Mouse (Mus musculus): ENCODE measurements around the gene Pate2.
A peak's percentile ranks its signal among the peaks of the same experiment; 100 is the strongest.

Pate2 gene

GRCm38 (mm10) chr9:35559009-35559890, 10.8 kb upstream of the Pate2 start:
- 0 out of 2 replicates have a peak, but pooled peaks cover 6% of the 10 kb centered on the region for H3K9me3 ChIP-seq (ENCODE audit: low read length)
- peaks cover 32% of the 10 kb centered on the region for H3K27me3 ChIP-seq (ENCODE audit: insufficient read depth, low read length)
- peak overlapping the region; percentile 93 for H3K4me3 ChIP-seq (replicated peaks; ENCODE audit: low read length)
- peaks cover 48% of the 10 kb centered on the region for H3K4me1 ChIP-seq (replicated peaks; ENCODE audit: low read depth, low read length)
- peaks cover 41% of the 10 kb centered on the region for H3K36me3 ChIP-seq (ENCODE audit: insufficient read depth, low read length)
- no peak for TF ChIP-seq CTCF (conservative IDR thresholded peaks at IDR 0.05; ENCODE audit: low read length)
- TF ChIP-seq NANOG (IDR thresholded peaks at IDR 0.05; ENCODE audit: borderline replicate concordance, low read length) = no peak
- TF ChIP-seq POU5F1 (IDR thresholded peaks at IDR 0.05; ENCODE audit: borderline replicate concordance, low read length) = no peak

DNA sequence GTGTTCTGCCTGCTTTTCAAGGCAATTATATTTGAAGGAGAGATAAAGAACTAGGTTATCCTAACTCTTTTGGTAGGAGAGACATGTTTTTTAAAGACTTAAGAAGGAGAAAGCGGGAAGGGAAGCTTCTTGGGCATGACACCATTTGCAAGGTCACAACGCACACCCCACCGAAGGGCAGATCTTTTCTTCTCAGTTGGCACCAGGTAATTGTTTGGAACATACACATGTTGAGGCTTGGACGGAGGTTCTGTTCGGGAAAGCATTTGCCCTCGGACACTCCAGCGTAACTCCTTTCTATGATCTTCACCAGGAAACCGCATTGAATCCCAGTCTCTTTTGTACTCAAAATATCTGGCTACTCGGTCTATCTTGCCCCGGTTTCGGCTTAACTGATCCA, 9.0 kb upstream of the Pate2 start:
- no peak for TF ChIP-seq CTCF (conservative IDR thresholded peaks at IDR 0.05; ENCODE audit: low read length)
- no peak for TF ChIP-seq NANOG (IDR thresholded peaks at IDR 0.05; ENCODE audit: borderline replicate concordance, low read length)
- TF ChIP-seq POU5F1 (IDR thresholded peaks at IDR 0.05; ENCODE audit: borderline replicate concordance, low read length) = no peak
- Histone ChIP-seq H3K9me3 (ENCODE audit: low read length) (0 out of 2 replicates have a peak, but pooled peaks cover 6% of the 10 kb centered on the region), H3K27me3 (ENCODE audit: insufficient read depth, low read length) (peaks cover 25% of the 10 kb centered on the region), H3K36me3 (ENCODE audit: insufficient read depth, low read length) (peaks cover 59% of the 10 kb centered on the region), H3K4me3 (replicated peaks; ENCODE audit: low read length) (peak overlapping the region; percentile 17; the same call in 1 of the 2 replicates), H3K4me1 (replicated peaks; ENCODE audit: low read depth, low read length) (peaks cover 62% of the 10 kb centered on the region)

- peaks cover 66% of the 10 kb centered on the region for H3K4me1 ChIP-seq (replicated peaks; ENCODE audit: low read depth, low read length)
- 0 out of 2 replicates have a peak overlapping the region, but pooled peaks have one; percentile 17 for H3K4me3 ChIP-seq (replicated peaks; ENCODE audit: low read length)
- H3K36me3 ChIP-seq (ENCODE audit: insufficient read depth, low read length) = peaks cover 64% of the 10 kb centered on the region
- H3K9me3 ChIP-seq (ENCODE audit: low read length) = 0 out of 2 replicates have a peak, but pooled peaks cover 6% of the 10 kb centered on the region
- peaks cover 22% of the 10 kb centered on the region for H3K27me3 ChIP-seq (ENCODE audit: insufficient read depth, low read length)
- no peak for TF ChIP-seq NANOG (IDR thresholded peaks at IDR 0.05; ENCODE audit: borderline replicate concordance, low read length)
- no peak for TF ChIP-seq POU5F1 (IDR thresholded peaks at IDR 0.05; ENCODE audit: borderline replicate concordance, low read length)
- no peak for TF ChIP-seq CTCF (conservative IDR thresholded peaks at IDR 0.05; ENCODE audit: low read length)
Observed at GRCm38 (mm10) chr9:35561583-35561982, 8.5 kb upstream of the Pate2 start.

DNA sequence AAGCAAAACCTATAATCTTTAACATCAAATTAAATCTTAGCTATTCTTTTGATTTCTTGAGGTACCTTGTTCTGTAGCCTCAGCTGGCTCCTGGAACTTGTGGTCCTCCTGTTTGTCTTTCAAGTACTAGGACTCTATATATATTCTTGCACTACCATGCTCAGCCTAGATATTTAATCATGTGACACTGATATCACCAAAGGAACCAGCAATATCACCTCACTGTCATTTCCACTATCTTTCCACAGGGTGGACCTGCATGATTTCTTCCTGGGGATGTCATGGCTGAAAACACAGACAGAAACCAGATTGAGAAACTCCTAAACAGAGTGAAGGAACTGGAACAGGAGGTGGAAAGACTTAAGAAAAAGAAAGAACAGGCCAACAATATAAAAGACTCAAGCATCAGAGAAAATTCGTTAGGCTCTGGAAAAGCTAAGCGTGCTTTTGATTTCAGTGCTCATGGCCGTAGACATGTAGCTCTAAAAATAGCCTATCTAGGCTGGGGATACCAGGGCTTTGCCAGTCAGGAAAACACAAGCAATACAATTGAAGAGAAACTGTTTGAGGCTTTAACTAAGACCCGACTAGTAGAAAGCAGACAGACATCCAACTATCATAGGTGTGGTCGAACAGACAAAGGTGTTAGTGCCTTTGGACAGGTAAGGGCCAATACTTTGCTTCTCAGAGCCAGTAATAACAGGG, 5.4 kb upstream of the Pate2 start:
- peaks cover 84% of the 10 kb centered on the region for H3K36me3 ChIP-seq (ENCODE audit: insufficient read depth, low read length)
- H3K4me1 ChIP-seq (replicated peaks; ENCODE audit: low read depth, low read length) = peaks cover 78% of the 10 kb centered on the region
- TF ChIP-seq POU5F1 (IDR thresholded peaks at IDR 0.05; ENCODE audit: borderline replicate concordance, low read length) (no peak), NANOG (IDR thresholded peaks at IDR 0.05; ENCODE audit: borderline replicate concordance, low read length) (no peak), CTCF (conservative IDR thresholded peaks at IDR 0.05; ENCODE audit: low read length) (no peak)
- no peaks in the 10 kb centered on the region for H3K27me3 ChIP-seq (ENCODE audit: insufficient read depth, low read length)
- H3K9me3 ChIP-seq (ENCODE audit: low read length) = no peaks in the 10 kb centered on the region
- H3K4me3 ChIP-seq (replicated peaks; ENCODE audit: low read length) = no peak overlapping the region

DNA sequence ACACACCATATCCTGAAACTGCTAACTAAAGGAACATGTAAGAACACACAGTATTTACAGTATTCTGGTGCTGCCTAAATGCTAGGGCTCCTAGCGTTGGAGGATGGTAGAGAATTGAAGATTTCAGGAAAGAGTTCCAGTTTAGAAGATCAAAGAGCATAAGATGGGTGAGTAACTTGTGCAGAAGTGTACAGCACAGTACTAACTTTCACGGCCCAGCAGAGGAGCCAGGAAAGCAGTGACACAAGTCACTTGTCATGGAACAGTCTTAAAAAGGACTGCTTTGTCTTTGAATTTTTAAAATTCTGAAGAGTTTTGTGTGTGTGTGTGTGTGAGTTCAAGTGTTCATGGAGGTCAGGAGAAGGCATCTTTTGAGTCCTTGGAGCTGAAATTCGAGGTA, 2.1 kb upstream of the Pate2 start:
- TF ChIP-seq NANOG (IDR thresholded peaks at IDR 0.05; ENCODE audit: borderline replicate concordance, low read length) (no peak), CTCF (conservative IDR thresholded peaks at IDR 0.05; ENCODE audit: low read length) (no peak), POU5F1 (IDR thresholded peaks at IDR 0.05; ENCODE audit: borderline replicate concordance, low read length) (no peak)
- Histone ChIP-seq H3K9me3 (ENCODE audit: low read length) (no peaks in the 10 kb centered on the region), H3K27me3 (ENCODE audit: insufficient read depth, low read length) (no peaks in the 10 kb centered on the region), H3K4me3 (replicated peaks; ENCODE audit: low read length) (no peak overlapping the region), H3K36me3 (ENCODE audit: insufficient read depth, low read length) (peaks cover 56% of the 10 kb centered on the region), H3K4me1 (replicated peaks; ENCODE audit: low read depth, low read length) (peaks cover 58% of the 10 kb centered on the region)

- peak overlapping the region; percentile 92 for H3K4me3 ChIP-seq (replicated peaks; ENCODE audit: low read length)
- H3K27me3 ChIP-seq (ENCODE audit: insufficient read depth, low read length) = peaks cover 8% of the 10 kb centered on the region; the same call in 1 of the 2 replicates
- peaks cover 52% of the 10 kb centered on the region for H3K4me1 ChIP-seq (replicated peaks; ENCODE audit: low read depth, low read length)
- TF ChIP-seq NANOG (IDR thresholded peaks at IDR 0.05; ENCODE audit: borderline replicate concordance, low read length) (no peak), CTCF (conservative IDR thresholded peaks at IDR 0.05; ENCODE audit: low read length) (no peak), POU5F1 (IDR thresholded peaks at IDR 0.05; ENCODE audit: borderline replicate concordance, low read length) (no peak)
- peaks cover 30% of the 10 kb centered on the region for H3K36me3 ChIP-seq (ENCODE audit: insufficient read depth, low read length)
- H3K9me3 ChIP-seq (ENCODE audit: low read length) = no peaks in the 10 kb centered on the region
Observed at GRCm38 (mm10) chr9:35570663-35571062, 579 bp downstream of the Pate2 start.

DNA sequence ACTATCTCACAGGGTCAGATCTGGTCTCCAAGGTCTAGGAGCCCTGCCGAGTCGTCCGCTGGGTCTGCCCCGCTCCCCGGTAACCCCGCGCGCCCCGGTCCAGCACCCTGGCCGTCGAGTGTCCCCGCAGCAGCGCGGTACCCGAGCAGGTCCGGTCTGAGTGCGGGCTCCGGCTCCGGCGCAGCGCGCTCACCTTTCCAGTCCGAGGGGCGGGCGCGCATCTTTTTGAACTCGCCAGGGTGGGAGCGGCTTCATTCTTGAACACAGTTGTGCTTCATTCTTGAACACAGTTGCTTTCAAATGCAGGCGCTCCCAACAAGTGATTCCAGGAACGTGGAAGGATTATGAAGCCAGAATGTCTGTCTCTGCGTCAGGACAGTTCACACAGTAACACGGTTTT, 4.3 kb downstream of the Pate2 start:
- TF ChIP-seq POU5F1 (IDR thresholded peaks at IDR 0.05; ENCODE audit: borderline replicate concordance, low read length) (no peak), CTCF (conservative IDR thresholded peaks at IDR 0.05; ENCODE audit: low read length) (no peak), NANOG (IDR thresholded peaks at IDR 0.05; ENCODE audit: borderline replicate concordance, low read length) (no peak)
- Histone ChIP-seq H3K4me1 (replicated peaks; ENCODE audit: low read depth, low read length) (peaks cover 20% of the 10 kb centered on the region), H3K27me3 (ENCODE audit: insufficient read depth, low read length) (peaks cover 8% of the 10 kb centered on the region; the same call in 1 of the 2 replicates), H3K36me3 (ENCODE audit: insufficient read depth, low read length) (no peaks in the 10 kb centered on the region), H3K4me3 (replicated peaks; ENCODE audit: low read length) (peak overlapping the region; percentile 71), H3K9me3 (ENCODE audit: low read length) (peaks cover 16% of the 10 kb centered on the region)

GRCm38 (mm10) chr9:35587674-35588073, 17.6 kb downstream of the Pate2 start:
- Histone ChIP-seq H3K9me3 (ENCODE audit: low read length) (no peaks in the 10 kb centered on the region), H3K27me3 (ENCODE audit: insufficient read depth, low read length) (no peaks in the 10 kb centered on the region), H3K36me3 (ENCODE audit: insufficient read depth, low read length) (no peaks in the 10 kb centered on the region), H3K4me3 (replicated peaks; ENCODE audit: low read length) (no peak overlapping the region), H3K4me1 (replicated peaks; ENCODE audit: low read depth, low read length) (no peaks in the 10 kb centered on the region)
- TF ChIP-seq NANOG (IDR thresholded peaks at IDR 0.05; ENCODE audit: borderline replicate concordance, low read length) = no peak
- TF ChIP-seq CTCF (conservative IDR thresholded peaks at IDR 0.05; ENCODE audit: low read length) = no peak
- no peak for TF ChIP-seq POU5F1 (IDR thresholded peaks at IDR 0.05; ENCODE audit: borderline replicate concordance, low read length)
